Mouse (Mus musculus) left cerebral cortex, postnatal 14 days (tissue): ENCODE data around the gene Hoxa2. TPM values are rescaled to one million over a fixed set of nuclear protein-coding genes. Genes with fewer than 3 reads are reported as not detected.

Experiments
- DNase-seq, 2 experiments: peaks; one replicate each; pipeline ENCODE4 v3.0.0; 2021 to 2022; ENCODE audit warnings: low spot score in 2 of 2, mixed read lengths in 1 of 2
- intact Hi-C: fragments of 180-260 bp; cut with DNase I; formaldehyde crosslinking; loops from one replicate; pipeline ENCODE4 v1.15.1; 2025
- long read RNA-seq, 2 experiments: library from polyadenylated mRNA; stranded (forward); transcript quantifications; one replicate each; pipeline ENCODE4 v2.0.0; 2021
- total RNA-seq, 2 experiments: library from RNA; stranded (reverse); gene quantifications; 2 replicates each; pipeline ENCODE4 v1.2.3; 2021

Hoxa2 gene
- total RNA-seq, result not detected
- long read RNA-seq, experiment 1, result 0 reads
- long read RNA-seq, experiment 2, result 0 reads

DNA sequence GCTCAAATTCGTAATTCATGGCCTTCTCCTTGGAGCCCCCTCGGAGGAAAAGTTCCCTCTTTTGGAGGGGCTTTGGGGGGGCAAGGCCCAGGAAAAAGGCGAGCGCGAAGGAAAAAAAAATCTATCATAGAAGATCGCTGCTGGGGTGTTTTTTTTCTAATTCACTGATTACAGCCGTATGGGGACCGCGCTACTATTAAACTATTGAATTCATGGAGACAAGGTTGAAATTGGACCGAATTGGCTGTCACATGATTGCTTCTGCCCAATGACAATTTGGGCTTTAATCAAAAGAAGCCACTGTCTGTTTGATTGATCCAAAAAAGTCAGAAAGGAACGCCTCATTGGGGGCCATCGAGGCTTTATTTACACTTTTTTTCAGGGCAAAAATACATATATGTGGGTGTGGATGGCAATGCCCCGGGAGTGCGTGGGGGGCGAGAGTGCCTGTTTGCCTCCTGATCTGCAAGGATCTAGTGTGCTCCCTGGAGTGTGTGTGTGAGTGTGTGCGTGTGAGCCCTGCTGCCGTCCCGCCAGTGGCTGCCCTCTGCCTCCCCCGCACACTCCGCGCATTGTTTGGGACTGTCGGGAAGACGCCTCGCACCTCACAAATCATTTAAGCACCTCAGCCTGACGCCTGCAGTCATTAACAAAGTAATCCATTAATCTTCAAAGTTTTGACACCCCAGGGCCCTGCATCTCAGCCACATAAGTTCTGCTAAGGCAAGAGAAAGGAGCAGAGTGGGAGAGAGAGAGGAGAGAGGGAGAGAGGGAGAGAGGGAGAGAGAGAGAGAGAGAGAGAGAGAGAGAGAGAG, at the start of gene Hoxa2:
Hoxa2 (minus strand) TSS at position 206 of the 815 bp plus-strand sequence.
- DNase-seq, result no peak
- intact Hi-C loops, result loop anchor here (5.0 to 10.0 kb wide), 3 partner anchors 150 to 988 kb away; partner anchors contain the start of gene Evx1

GRCm38 (mm10) chr6:52214271-52214670, 49.6 kb upstream of the Hoxa2 start:
- DNase-seq, result no peak
- intact Hi-C loops, result loop anchor here (5.0 kb wide), 1 partner anchor 1037 kb away; no protein-coding TSS in a partner anchor

GRCm38 (mm10) chr6:52213119-52213986, 48.7 kb upstream of the Hoxa2 start, which contains the start of the genes Hoxa3 and Gm28308:
Gene Hoxa3 (minus strand): TSS chr6:52213336.
Gene Gm28308 (minus strand): TSS chr6:52213339.
- DNase-seq, result no peak
- intact Hi-C loops, result loop anchor here (5.0 kb wide), 1 partner anchor 1036 kb away; no protein-coding TSS in a partner anchor

GRCm38 (mm10) chr6:52212556-52213118, 48.0 kb upstream of the Hoxa2 start:
- intact Hi-C loops, result loop anchor here (5.0 kb wide), 1 partner anchor 1035 kb away; no protein-coding TSS in a partner anchor
- no peak for DNase-seq

- no peak for DNase-seq
These were observed 47.3 kb upstream of the Hoxa2 start for GRCm38 (mm10) chr6:52211961-52212360.

DNA sequence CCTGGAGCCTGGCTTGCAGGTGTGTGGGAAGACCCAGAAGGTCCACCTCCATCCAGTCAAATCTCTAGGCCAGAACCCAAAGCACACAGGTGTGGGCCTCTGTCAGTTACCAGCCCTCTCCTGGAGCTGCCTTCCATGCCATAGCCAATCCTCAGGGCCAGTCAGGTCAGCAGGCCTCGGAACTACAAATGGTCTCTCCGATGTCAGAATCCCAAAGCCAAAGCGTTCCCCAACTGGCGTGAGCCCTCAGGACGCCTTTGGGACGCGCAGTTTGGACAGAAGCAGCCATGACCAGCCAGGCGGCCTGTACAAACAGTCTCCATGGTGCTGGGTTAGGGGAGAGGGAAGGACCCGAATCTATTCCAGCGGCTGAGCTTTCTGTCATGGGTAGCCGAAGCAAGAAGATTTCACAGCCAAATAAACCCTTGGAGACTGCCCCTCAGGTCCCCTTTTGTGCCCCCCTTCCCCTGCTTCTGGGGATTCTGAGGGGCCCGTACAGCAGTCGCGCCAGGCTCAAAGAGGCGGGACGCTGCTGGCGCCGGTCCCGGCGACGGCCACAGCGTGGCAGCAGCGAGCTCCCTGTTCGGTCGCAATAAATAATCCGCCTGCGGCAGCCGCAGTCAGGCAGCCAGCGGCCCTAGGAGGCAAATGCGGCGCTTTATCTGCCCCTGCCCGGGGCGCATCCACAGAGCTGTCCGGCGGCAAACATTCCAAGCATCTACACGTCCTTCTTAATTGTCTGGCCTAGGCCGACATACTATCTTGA, 46.7 kb upstream of the Hoxa2 start:
- DNase-seq, result peak; percentile 36 to 56
- intact Hi-C loops, result loop anchor here (5.0 kb wide), 1 partner anchor 1034 kb away; no protein-coding TSS in a partner anchor

More at GRCm38 (mm10) chr6:52211961-52212360, 47.3 kb upstream of the Hoxa2 start:
- intact Hi-C loops, result loop anchor here (5.0 kb wide), 1 partner anchor 1035 kb away; no protein-coding TSS in a partner anchor

DNA sequence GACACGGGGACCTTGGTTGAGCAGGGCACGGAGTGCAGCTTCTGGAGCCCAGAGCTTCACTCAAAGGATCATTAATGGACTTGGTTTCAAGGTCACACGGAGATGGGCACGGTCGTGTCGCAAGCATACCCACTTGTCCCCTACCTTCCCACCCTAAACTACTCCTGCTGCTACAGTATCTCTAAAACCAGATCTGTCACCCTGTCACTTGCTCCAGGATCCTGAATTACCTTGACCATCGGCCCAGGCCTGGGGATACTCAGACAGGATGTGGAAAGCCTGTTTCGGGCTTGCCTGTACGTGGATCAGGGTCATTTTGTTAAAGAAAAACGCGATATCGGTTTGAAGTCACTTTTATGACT, 45.0 kb upstream of the Hoxa2 start:
- intact Hi-C loops, result loop anchor here (5.0 kb wide), 1 partner anchor 1032 kb away; no protein-coding TSS in a partner anchor
- no peak for DNase-seq

DNA sequence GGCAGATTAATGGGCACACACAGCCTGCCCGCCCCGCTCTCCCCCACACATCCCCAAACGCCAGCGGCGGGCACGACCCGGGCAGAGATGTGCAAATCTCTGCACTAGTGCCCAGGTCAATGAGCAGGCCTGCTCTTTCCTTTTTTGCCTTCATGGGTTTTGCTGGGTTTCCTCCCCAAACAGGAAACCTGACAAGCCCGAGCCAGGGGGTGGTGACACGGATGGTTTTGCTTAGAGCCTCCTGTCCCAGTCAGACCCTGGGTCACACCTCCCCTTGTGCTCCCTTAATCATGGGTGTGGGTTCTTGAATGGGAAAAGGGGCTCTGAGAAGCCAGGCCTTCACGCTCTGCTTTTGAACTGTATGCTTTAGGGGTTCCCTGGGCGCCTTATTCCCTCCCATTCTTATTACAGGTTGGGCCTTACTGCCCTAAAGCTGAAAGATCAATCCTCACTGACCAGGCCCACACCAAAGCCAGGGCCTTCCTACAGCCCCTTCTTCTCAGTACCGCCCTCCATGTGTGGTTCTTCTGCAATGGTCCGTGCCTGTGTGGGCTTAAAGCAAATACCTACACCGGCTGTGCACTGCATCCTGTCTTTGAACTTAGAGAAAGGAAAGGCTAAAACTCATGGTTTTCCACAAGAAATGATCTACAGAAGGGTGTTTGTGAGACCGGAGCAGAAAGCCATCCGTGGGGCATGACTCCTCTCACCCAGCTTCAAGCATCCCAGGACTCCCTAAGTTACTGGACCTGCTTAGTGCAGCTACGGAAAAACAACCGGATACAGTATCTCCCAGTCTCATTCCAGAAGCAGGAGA, 44.4 kb upstream of the Hoxa2 start:
- intact Hi-C loops, result no loop called here

GRCm38 (mm10) chr6:52208072-52208867, 43.6 kb upstream of the Hoxa2 start, which contains the start of gene Hoxa6:
Gene Hoxa6 (minus strand): TSS chr6:52208722.
- intact Hi-C loops, result no loop called here
- DNase-seq, result no peak

More for the DNA sequence above, 44.4 kb upstream of the Hoxa2 start:
- no peak for DNase-seq

DNA sequence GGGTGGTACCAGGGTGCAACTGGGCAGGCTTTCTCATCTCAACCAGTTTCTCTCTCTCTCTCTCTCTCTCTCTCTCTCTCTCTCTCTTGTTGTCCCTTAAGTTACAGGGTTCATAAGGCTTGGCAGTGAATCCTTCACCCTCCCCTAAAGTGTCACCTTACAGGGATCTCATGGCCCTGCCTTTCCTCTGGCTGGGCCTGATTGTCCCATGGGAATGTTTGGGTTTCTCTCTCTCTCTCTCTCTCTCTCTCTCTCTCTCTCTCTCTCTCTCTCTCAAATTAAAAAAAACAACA, 43.0 kb upstream of the Hoxa2 start:
- intact Hi-C loops, result no loop called here
- no peak for DNase-seq

DNA sequence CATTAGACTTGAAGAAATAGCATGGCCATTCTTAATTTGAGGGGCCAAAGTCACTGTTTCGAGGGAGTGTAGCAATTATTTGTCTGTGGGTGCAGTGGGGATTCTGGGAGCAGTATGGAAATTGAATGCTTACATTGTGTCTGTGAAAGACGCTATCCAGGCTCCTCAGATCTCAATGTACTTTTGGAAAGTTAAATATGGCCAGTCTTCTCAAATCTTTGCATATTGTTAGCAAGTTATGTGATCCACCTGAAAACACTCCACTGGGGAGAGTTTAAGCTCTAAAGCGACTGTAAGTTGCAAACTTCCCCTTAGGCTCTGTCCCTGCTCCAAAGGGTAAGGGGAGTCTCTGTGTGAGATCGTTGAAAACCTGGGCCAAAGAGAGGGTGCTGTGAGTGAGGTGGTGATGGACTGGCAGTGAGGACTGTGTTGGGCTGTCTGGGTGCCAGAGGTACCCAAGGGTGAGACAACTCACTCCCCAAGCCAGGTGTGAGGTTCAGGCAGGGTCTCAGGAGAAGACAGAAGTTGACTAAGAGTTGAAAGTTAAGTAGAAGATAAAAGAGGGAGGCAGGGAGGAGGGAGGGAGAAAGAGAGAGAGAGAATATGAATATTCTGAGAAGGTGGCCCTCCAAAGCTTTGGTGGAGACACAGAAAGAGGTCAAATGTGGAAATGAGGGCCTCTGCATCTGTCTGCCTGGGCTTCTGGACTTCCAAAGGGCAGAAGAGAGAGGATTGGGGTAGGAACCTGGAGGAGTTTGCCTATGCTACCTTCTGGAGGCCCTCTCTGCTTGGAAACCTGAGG, 42.5 kb upstream of the Hoxa2 start:
- no peak for DNase-seq
- intact Hi-C loops, result no loop called here

DNA sequence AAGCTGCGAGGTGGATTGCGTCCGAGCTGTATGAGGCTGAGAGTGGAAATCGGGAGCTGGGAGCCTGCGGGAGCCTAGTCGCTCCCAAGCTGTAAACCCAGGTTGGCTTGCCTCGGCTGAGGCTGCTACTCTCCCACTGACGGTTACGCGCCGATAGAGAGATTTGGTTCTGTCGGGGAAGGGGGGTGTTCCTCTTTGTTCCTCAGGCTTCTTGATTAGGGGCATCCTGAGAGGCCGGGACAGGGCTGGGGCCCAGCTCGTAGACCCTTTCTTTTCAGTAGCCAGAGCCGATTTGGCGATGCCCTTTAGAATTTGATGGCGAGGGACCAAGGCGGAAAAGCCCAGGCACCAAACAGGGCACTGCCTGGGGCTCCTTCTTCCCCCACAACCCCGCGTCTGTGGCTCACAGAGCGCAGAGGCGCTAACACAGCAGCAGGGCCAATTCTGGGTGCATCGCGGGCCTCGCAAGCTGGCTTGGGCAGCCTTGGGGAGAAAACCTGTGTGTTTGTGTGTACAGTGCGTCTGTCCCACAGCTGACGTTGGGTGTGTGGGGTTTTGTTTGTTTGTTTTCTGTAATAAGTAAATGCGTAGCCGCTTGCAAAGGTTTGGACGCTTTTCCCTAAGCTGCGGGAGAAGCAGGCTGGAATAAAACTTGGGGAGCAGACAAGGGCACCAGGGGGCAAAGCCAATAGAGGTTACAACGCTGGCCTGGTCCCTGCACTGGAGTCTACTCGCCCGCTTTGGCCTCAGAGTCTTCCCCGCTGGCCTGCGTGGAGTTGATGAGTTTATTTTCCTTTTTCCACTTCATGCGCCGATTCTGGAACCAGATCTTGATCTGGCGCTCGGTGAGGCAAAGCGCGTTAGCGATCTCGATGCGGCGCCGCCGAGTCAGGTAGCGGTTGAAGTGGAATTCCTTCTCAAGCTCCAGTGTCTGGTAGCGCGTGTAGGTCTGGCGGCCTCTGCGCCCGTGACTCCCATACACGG, 41.3 kb upstream of the Hoxa2 start:
- intact Hi-C loops, result no loop called here
- no peak for DNase-seq

DNA sequence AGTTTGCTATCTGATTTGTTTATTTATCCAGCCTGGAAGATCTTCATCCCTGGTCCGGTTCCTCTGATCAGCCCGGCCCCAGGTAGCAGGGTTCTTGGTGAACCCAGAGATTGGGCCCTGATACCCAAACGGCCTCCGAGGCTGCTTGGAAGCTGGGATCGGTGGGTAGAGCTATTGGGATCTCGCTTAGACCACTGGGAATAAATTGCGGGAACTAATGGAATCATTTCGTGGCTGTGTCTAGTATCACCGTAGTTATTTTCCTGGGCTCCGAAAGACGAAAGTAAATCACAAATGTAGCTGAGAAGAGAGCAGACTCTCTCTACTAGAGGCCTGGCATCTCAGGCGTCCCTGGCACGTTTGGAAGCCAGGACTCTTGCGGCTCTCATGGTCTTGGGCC, 40.6 kb upstream of the Hoxa2 start:
- no peak for DNase-seq
- intact Hi-C loops, result no loop called here

GRCm38 (mm10) chr6:52204050-52204752, 39.6 kb upstream of the Hoxa2 start, which contains the start of gene Hoxa5:
Gene Hoxa5 (minus strand): TSS chr6:52204587.
- intact Hi-C loops, result loop anchor here (5.0 kb wide), 1 partner anchor 332 kb away; no protein-coding TSS in a partner anchor
- DNase-seq, result no peak
